Mouse (Mus musculus): ENCODE results near the gene Pik3cd. TPM values are rescaled to one million over a fixed set of nuclear protein-coding genes. Genes with fewer than 3 reads are reported as not detected.

Gene Pik3cd
- total and polyA plus RNA-seq, 3 experiments, result 57.0 to 95.0 (median 72.1) TPM

- in situ Hi-C loops (cut with MboI; ENCODE audit: low pct_ligation_motif_present, low pct_unique_long_range_greater_than_20kb, low sequenced_read_pairs), result no loop called here
- Histone ChIP-seq H3K4me1 (ENCODE audit: control insufficient read depth in 1 of 2, insufficient read depth in 2 of 2) (peaks cover 16 to 87% of the 10 kb centered on the region in 2 experiments), H3K9ac (ENCODE audit: insufficient read depth, low read depth) (peak overlapping the region; percentile 36; the same call in 1 of the 2 replicates), H3K79me2 (replicated peaks; ENCODE audit: control insufficient read depth, extremely low read depth, insufficient read depth, poor library complexity, severe bottlenecking) (peaks cover 36% of the 10 kb centered on the region), H3K27ac (ENCODE audit: insufficient read depth, low read depth) (peak overlapping the region; percentile 91), H3K27me3 (replicated peaks) (no peaks in the 10 kb centered on the region), H3K4me2 (ENCODE audit: insufficient read depth, low read depth, poor library complexity, severe bottlenecking) (peak overlapping the region; percentile 64), H3K9me3 (replicated peaks; ENCODE audit: low read length) (peaks cover 4% of the 10 kb centered on the region), H3K36me3 (replicated peaks in 1 of 2; ENCODE audit: control insufficient read depth in 1 of 2, insufficient read depth in 1 of 2, low read length in 1 of 2) (peaks cover 55 to 72% of the 10 kb centered on the region in 2 experiments), H3K4me3 (replicated peaks in 1 of 3; ENCODE audit: low read depth in 2 of 3, low read length in 2 of 3, poor library complexity in 1 of 3) (no peak overlapping the region)
- dilution Hi-C loops (cut with MboI; ENCODE audit: extremely low pct_ligation_motif_present, extremely low pct_unique_long_range_greater_than_20kb, low sequenced_read_pairs), result no loop called here
- DNase-seq (ENCODE audit: extremely low read depth), result no peak
- TF ChIP-seq TCF12 (IDR thresholded peaks at IDR 0.05; ENCODE audit: low read depth, low read length) (no peak), MYC (IDR thresholded peaks at IDR 0.05; ENCODE audit: low read depth, low read length) (peak; percentile 69), MXI1 (IDR thresholded peaks at IDR 0.05; ENCODE audit: low read depth, low read length) (0 out of 2 replicates have a peak, but pooled peaks have one; percentile 50), MAX (IDR thresholded peaks at IDR 0.05; ENCODE audit: low read length) (peak; percentile 82), GABPA (IDR thresholded peaks at IDR 0.05; ENCODE audit: insufficient replicate concordance, low read depth, low read length) (no peak)
Measured at GRCm38 (mm10) chr4:149665692-149666090, 36.7 kb downstream of the Pik3cd start.

GRCm38 (mm10) chr4:149665016-149665691, 37.2 kb downstream of the Pik3cd start:
- peaks cover 53 to 72% of the 10 kb centered on the region in 2 experiments for H3K36me3 ChIP-seq (replicated peaks in 1 of 2; ENCODE audit: control insufficient read depth in 1 of 2, insufficient read depth in 1 of 2, low read length in 1 of 2)
- H3K79me2 ChIP-seq (replicated peaks; ENCODE audit: control insufficient read depth, extremely low read depth, insufficient read depth, poor library complexity, severe bottlenecking), result peaks cover 38% of the 10 kb centered on the region
- no peak overlapping the region for H3K4me3 ChIP-seq (replicated peaks in 1 of 3; ENCODE audit: low read depth in 2 of 3, low read length in 2 of 3, poor library complexity in 1 of 3)
- in situ Hi-C loops (cut with MboI; ENCODE audit: low pct_ligation_motif_present, low pct_unique_long_range_greater_than_20kb, low sequenced_read_pairs) (no loop called here), dilution Hi-C loops (cut with MboI; ENCODE audit: extremely low pct_ligation_motif_present, extremely low pct_unique_long_range_greater_than_20kb, low sequenced_read_pairs) (no loop called here)
- peaks cover 4% of the 10 kb centered on the region for H3K9me3 ChIP-seq (replicated peaks; ENCODE audit: low read length)
- H3K4me1 ChIP-seq (ENCODE audit: control insufficient read depth in 1 of 2, insufficient read depth in 2 of 2), result peaks cover 16 to 82% of the 10 kb centered on the region in 2 experiments
- H3K27ac ChIP-seq (ENCODE audit: insufficient read depth, low read depth), result peak overlapping the region; percentile 91
- H3K27me3 ChIP-seq (replicated peaks), result no peaks in the 10 kb centered on the region
- H3K9ac ChIP-seq (ENCODE audit: insufficient read depth, low read depth), result peak overlapping the region; percentile 36; the same call in 1 of the 2 replicates
- peak overlapping the region; percentile 64 for H3K4me2 ChIP-seq (ENCODE audit: insufficient read depth, low read depth, poor library complexity, severe bottlenecking)
- TF ChIP-seq IRF4 (IDR thresholded peaks at IDR 0.05; ENCODE audit: low read depth, low read length), result peak; percentile 61
- peak; percentile 71 for TF ChIP-seq CHD2 (IDR thresholded peaks at IDR 0.05; ENCODE audit: low read length)
- peak; percentile 54; the same call in 1 of the 2 replicates for TF ChIP-seq EP300 (IDR thresholded peaks at IDR 0.05; ENCODE audit: low read length)
- no peak for TF ChIP-seq SMC3 (IDR thresholded peaks at IDR 0.05; ENCODE audit: low read depth, low read length)
- no peak for TF ChIP-seq NELFE (IDR thresholded peaks at IDR 0.05; ENCODE audit: low read depth, low read length)
- no peak for TF ChIP-seq MAX (IDR thresholded peaks at IDR 0.05; ENCODE audit: low read length)
- no peak for TF ChIP-seq KAT2A (IDR thresholded peaks at IDR 0.05; ENCODE audit: insufficient replicate concordance, low read length)
- TF ChIP-seq TCF12 (IDR thresholded peaks at IDR 0.05; ENCODE audit: low read depth, low read length), result peak; percentile 91
- TF ChIP-seq POLR2A (IDR thresholded peaks at IDR 0.05; ENCODE audit: low read depth, low read length), result 0 out of 2 replicates have a peak, but pooled peaks have one; percentile 18
- peak; percentile 97 for TF ChIP-seq MAZ (IDR thresholded peaks at IDR 0.05; ENCODE audit: low read depth, low read length)
- TF ChIP-seq POLR2AphosphoS2 (IDR thresholded peaks at IDR 0.05; ENCODE audit: low read depth, low read length), result no peak
- TF ChIP-seq BHLHE40 (IDR thresholded peaks at IDR 0.05; ENCODE audit: low read depth, low read length), result peak; percentile 94
- TF ChIP-seq RCOR1 (conservative IDR thresholded peaks at IDR 0.05; ENCODE audit: low read depth, low read length), result no peak; the same call in 1 of the 2 replicates
- TF ChIP-seq CHD1 (IDR thresholded peaks at IDR 0.05; ENCODE audit: low read depth, low read length), result 0 out of 2 replicates have a peak, but pooled peaks have one; percentile 17
- TF ChIP-seq MAFK (IDR thresholded peaks at IDR 0.05; ENCODE audit: insufficient replicate concordance, low read length), result no peak
- 0 out of 2 replicates have a peak, but pooled peaks have one; percentile 13 for TF ChIP-seq ZNF384 (IDR thresholded peaks at IDR 0.05; ENCODE audit: low read depth, low read length)
- no peak; the same call in 1 of the 2 replicates for TF ChIP-seq RAD21 (IDR thresholded peaks at IDR 0.05; ENCODE audit: low read depth, low read length)
- no peak; the same call in none of the 2 replicates for TF ChIP-seq MXI1 (IDR thresholded peaks at IDR 0.05; ENCODE audit: low read depth, low read length)
- TF ChIP-seq ZC3H11A (IDR thresholded peaks at IDR 0.05; ENCODE audit: low read depth, low read length), result no peak
- 0 out of 2 replicates have a peak, but pooled peaks have one; percentile 11 for TF ChIP-seq TBP (conservative IDR thresholded peaks at IDR 0.05; ENCODE audit: low read depth, low read length)
- peak; percentile 53 for TF ChIP-seq MEF2A (IDR thresholded peaks at IDR 0.05; ENCODE audit: borderline replicate concordance, low read depth, low read length)
- no peak; the same call in 1 of the 2 replicates for TF ChIP-seq MYC (IDR thresholded peaks at IDR 0.05; ENCODE audit: low read depth, low read length)
- no peak for TF ChIP-seq USF2 (conservative IDR thresholded peaks at IDR 0.05; ENCODE audit: low read depth, low read length)
- peak; percentile 79 for TF ChIP-seq ETS1 (conservative IDR thresholded peaks at IDR 0.05; ENCODE audit: low read depth, low read length)
- peak; percentile 79 for DNase-seq (ENCODE audit: extremely low read depth)
